10 mouse cellular contexts compared by ENCODE assay signal in genomic region chr2:165831637-165832289, GRCm38 (mm10).
DNase-seq lines count a peak whose midpoint lies in the region; ATAC-seq and TF ChIP-seq lines count a peak whose summit lies in the region.
"Had no signal": no experiment of that assay in that cellular context is flagged by ENCODE, and none has a peak within 500 bp of the region (broad histone marks: within the 10 kb centered on the region; RNA-seq: fewer than 3 reads in every experiment).

No protein-coding gene starts in this region.

- H3K27me3 ChIP-seq in forebrain, embryonic 16.5 days (replicated peaks; ENCODE audit: control insufficient read depth, insufficient read depth, low read length) = no peaks in the 10 kb centered on the region
- no peaks in the 10 kb centered on the region for H3K27me3 ChIP-seq in limb, embryonic 14.5 days (ENCODE audit: control insufficient read depth, insufficient read depth, low read length)

- 80% methylated on average over 8 of the region's 8 CpGs for WGBS in forebrain, embryonic 16.5 days
- WGBS in limb, embryonic 14.5 days = 64% methylated on average over 8 of the region's 8 CpGs

- no peak for TF ChIP-seq CTCF in layer of hippocampus, adult 2 months (conservative IDR thresholded peaks at IDR 0.05)

- peak; percentile 37 for DNase-seq in embryo, embryonic 10 days (ENCODE audit: low spot score)
- no peak for DNase-seq in embryo, embryonic 9.5 days (ENCODE audit: extremely low spot score)
- no peak for DNase-seq in layer of hippocampus, adult 2 months (ENCODE audit: low spot score in 2 of 2)
- no peak for DNase-seq in layer of hippocampus, postnatal 25 days (ENCODE audit: extremely low spot score in 1 of 2, low spot score in 1 of 2)
- DNase-seq in limb, embryonic 14.5 days (ENCODE audit: low spot score) = peak; percentile 64
- DNase-seq in testis, postnatal 10 days (ENCODE audit: low spot score) = no peak
- DNase-seq in cerebellum, postnatal 10 days = no peak
- DNase-seq: thymus, adult 18-20 months had no signal

- TF ChIP-seq POLR2A in limb, embryonic 14.5 days (IDR thresholded peaks at IDR 0.05; ENCODE audit: borderline replicate concordance, extremely low read depth, insufficient read depth, insufficient read length) = no peak

- H3K4me2 ChIP-seq in forebrain, embryonic 16.5 days (ENCODE audit: low read length) = no peak overlapping the region
- no peak overlapping the region for H3K4me2 ChIP-seq in limb, embryonic 14.5 days (replicated peaks; ENCODE audit: low read depth, low read length, severe bottlenecking)

- no peaks in the 10 kb centered on the region for H3K9me3 ChIP-seq in forebrain, embryonic 16.5 days (ENCODE audit: control insufficient read depth, low read length)
- H3K9me3 ChIP-seq in limb, embryonic 14.5 days (ENCODE audit: control insufficient read depth, low read length) = no peaks in the 10 kb centered on the region
- H3K9me3 ChIP-seq: midbrain, embryonic 10.5 days had no signal

- no peak overlapping the region for H3K4me3 ChIP-seq in layer of hippocampus, adult 2 months
- no peak overlapping the region for H3K4me3 ChIP-seq in forebrain, embryonic 16.5 days (replicated peaks; ENCODE audit: low read length)
- H3K4me3 ChIP-seq in limb, embryonic 14.5 days (replicated peaks; ENCODE audit: low read length) = no peak overlapping the region
- H3K4me3 ChIP-seq: midbrain, embryonic 10.5 days had no signal

- H3K4me1 ChIP-seq in forebrain, embryonic 16.5 days (replicated peaks; ENCODE audit: control insufficient read depth, insufficient read depth, low read length) = peaks cover 21% of the 10 kb centered on the region
- H3K4me1 ChIP-seq in limb, embryonic 14.5 days (ENCODE audit: control insufficient read depth, insufficient read depth, low read length) = peaks cover 7% of the 10 kb centered on the region; the same call in 1 of the 2 replicates

- H3K27ac ChIP-seq in layer of hippocampus, adult 2 months = peak overlapping the region; percentile 60
- H3K27ac ChIP-seq in forebrain, embryonic 16.5 days (ENCODE audit: low read length) = peak overlapping the region; percentile 39
- H3K27ac ChIP-seq in limb, embryonic 14.5 days (replicated peaks; ENCODE audit: low read depth, low read length) = 0 out of 2 replicates have a peak overlapping the region, but pooled peaks have one; percentile 38
- H3K27ac ChIP-seq: midbrain, embryonic 10.5 days had no signal

- no peak for ATAC-seq in forebrain, embryonic 16.5 days
- ATAC-seq in limb, embryonic 14.5 days (ENCODE audit: low FRiP score, low read depth) = peak; percentile 58

- H3K36me3 ChIP-seq in forebrain, embryonic 16.5 days (ENCODE audit: control insufficient read depth, insufficient read depth) = peaks cover 21% of the 10 kb centered on the region
- peaks cover 96% of the 10 kb centered on the region for H3K36me3 ChIP-seq in limb, embryonic 14.5 days (ENCODE audit: control insufficient read depth, insufficient read depth, low read length)

- no peak overlapping the region for H3K9ac ChIP-seq in forebrain, embryonic 16.5 days (replicated peaks; ENCODE audit: low read depth, low read length)
- no peak overlapping the region for H3K9ac ChIP-seq in limb, embryonic 14.5 days (ENCODE audit: low read depth, low read length, severe bottlenecking)

Comparison
In these comparisons a context has a peak if more than half of its experiments do, and no peak if none do; other contexts are left out.
1. DNase-seq: peak in embryo, embryonic 10 days (single experiment) and limb, embryonic 14.5 days (single experiment); none in embryo, embryonic 9.5 days (single experiment), layer of hippocampus, adult 2 months (0 of 2), layer of hippocampus, postnatal 25 days (0 of 2), testis, postnatal 10 days (single experiment) and cerebellum, postnatal 10 days (0 of 2).
2. Peak in every context shown above with its lines, with median percentiles within 50 percentile points of each other: H3K27ac ChIP-seq.